Mouse (Mus musculus) embryonic facial prominence, embryonic 14.5 days (tissue): ENCODE data around the gene Fam83f. TPM values are rescaled to one million over a fixed set of nuclear protein-coding genes. Genes with fewer than 3 reads are reported as not detected.
A peak's percentile ranks its signal among the peaks of the same experiment; 100 is the strongest.

Experiments used
- ATAC-seq: fragments of 200-750 bp; cut with Nextera tagmentation; 2 replicates; pipeline ENCODE4 v1.8.0; 2017; ENCODE audit warnings: low read depth, moderate number of reproducible peaks, moderate TSS enrichment
- DNase-seq: peaks from one replicate; pipeline ENCODE4 v3.0.0-alpha.2; 2015; ENCODE audit warnings: low spot score
- H3K27ac ChIP-seq: fragments of 300-500 bp; sonication (generic); replicated peaks from 2 replicates; pipeline ENCODE4 v1.5.1; 2014; ENCODE audit warnings: low read depth, mild to moderate bottlenecking, low read length, moderate library complexity
- H3K27me3 ChIP-seq: fragments of 300-500 bp; sonication (generic); replicated peaks from 2 replicates; pipeline ENCODE4 v1.6.1; 2014; ENCODE audit warnings: low read length; ENCODE audit not compliant: control insufficient read depth, insufficient read depth
- H3K36me3 ChIP-seq: fragments of 300-500 bp; sonication (generic); 2 replicates; pipeline ENCODE4 v1.6.1; 2014; ENCODE audit warnings: low read length, mixed read lengths; ENCODE audit not compliant: control insufficient read depth, insufficient read depth
- H3K4me1 ChIP-seq: fragments of 300-500 bp; sonication (generic); 2 replicates; pipeline ENCODE4 v1.6.1; 2014; ENCODE audit warnings: antibody characterized with exemption, low read length; ENCODE audit not compliant: control insufficient read depth, insufficient read depth
- H3K4me2 ChIP-seq: fragments of 300-500 bp; sonication (generic); 2 replicates; pipeline ENCODE4 v1.6.1; 2014; ENCODE audit warnings: low read depth, mild to moderate bottlenecking, low read length, moderate library complexity, mixed read lengths
- H3K4me3 ChIP-seq: fragments of 300-500 bp; sonication (generic); 2 replicates; pipeline ENCODE4 v1.5.1; 2014; ENCODE audit warnings: low read depth, mild to moderate bottlenecking, low read length
- H3K9ac ChIP-seq: fragments of 300-500 bp; sonication (generic); 2 replicates; pipeline ENCODE4 v1.6.1; 2014; ENCODE audit warnings: low read depth, mild to moderate bottlenecking, low read length, moderate library complexity, mixed read lengths
- H3K9me3 ChIP-seq: fragments of 300-500 bp; sonication (generic); 2 replicates; pipeline ENCODE4 v1.6.1; 2016; ENCODE audit warnings: low read length; ENCODE audit not compliant: control insufficient read depth
- WGBS: fragments of 180-500 bp; shearing (Covaris S2); extraction: QIAGEN DNeasy Blood & Tissue Kit; methylation state at CpG from one replicate; pipeline ENCODE4 v1.1.7; 2014; 5-methylcytosine and 5-hydroxymethylcytosine counted together
- polyA plus RNA-seq: library from polyadenylated mRNA; unstranded; fragments of >200 nt; fragmentation: Nextera tagmentation; extraction: Ambion mirVana; gene quantifications from 2 replicates; pipeline ENCODE4 v1.2.1, GENCODE M21; 2014

The Fam83f gene
- polyA plus RNA-seq, 1 experiment from 2014 or later = 2.2 TPM

- Histone ChIP-seq H3K27ac (peak overlapping the region; percentile 76), H3K27me3 (no peaks in the 10 kb centered on the region), H3K4me1 (peaks cover 16% of the 10 kb centered on the region), H3K36me3 (no peaks in the 10 kb centered on the region), H3K4me2 (peak overlapping the region; percentile 50; the same call in 1 of the 2 replicates), H3K9me3 (no peaks in the 10 kb centered on the region), H3K9ac (no peak overlapping the region), H3K4me3 (no peak overlapping the region)
- 37% methylated on average over 8 of the region's 8 CpGs for WGBS
- no peak for ATAC-seq
- peak; percentile 93 for DNase-seq
These were observed 35.4 kb downstream of the Fam83f start for GRCm38 (mm10) chr15:80707088-80707487.

- no peak for ATAC-seq
- H3K27ac ChIP-seq = no peak overlapping the region
- 44% methylated on average over 6 of the region's 6 CpGs for WGBS
These were observed 37.9 kb downstream of the Fam83f start for GRCm38 (mm10) chr15:80709593-80709992.

GRCm38 (mm10) chr15:80710257-80710607 is 38.6 kb downstream of the Fam83f start:
- Histone ChIP-seq H3K4me2 (peak overlapping the region; percentile 54), H3K4me3 (peak overlapping the region; percentile 95), H3K27me3 (no peaks in the 10 kb centered on the region), H3K9me3 (no peaks in the 10 kb centered on the region), H3K27ac (peak overlapping the region; percentile 94), H3K9ac (no peak overlapping the region), H3K36me3 (no peaks in the 10 kb centered on the region), H3K4me1 (peaks cover 19% of the 10 kb centered on the region)
- no peak for DNase-seq
- WGBS = 14% methylated on average over 5 of the region's 5 CpGs
- no peak for ATAC-seq

More at GRCm38 (mm10) chr15:80709593-80709992, 37.9 kb downstream of the Fam83f start:
- peak; percentile 79 for DNase-seq
- Histone ChIP-seq H3K27me3 (no peaks in the 10 kb centered on the region), H3K36me3 (no peaks in the 10 kb centered on the region), H3K9me3 (no peaks in the 10 kb centered on the region), H3K4me3 (no peak overlapping the region), H3K9ac (no peak overlapping the region), H3K4me2 (no peak overlapping the region), H3K4me1 (peaks cover 19% of the 10 kb centered on the region)

GRCm38 (mm10) chr15:80710608-80711363 is 39.1 kb downstream of the Fam83f start, which contains the start of gene Tnrc6b:
Gene Tnrc6b, plus strand, starts transcription at chr15:80711313.
- peak within 1 kb of the TSS; percentile 94 for H3K27ac ChIP-seq
- WGBS = 1% methylated on average over 35 of the region's 39 CpGs
- peak; percentile 96 for ATAC-seq
- peak within 1 kb of the TSS; percentile 76 for H3K4me2 ChIP-seq
- H3K4me1 ChIP-seq = peaks cover 19% of the 10 kb centered on the region
- peak; percentile 100 for DNase-seq
- peak within 1 kb of the TSS; percentile 89 for H3K9ac ChIP-seq
- no peaks in the 10 kb centered on the region for H3K36me3 ChIP-seq
- peak within 1 kb of the TSS; percentile 95 for H3K4me3 ChIP-seq
- no peaks in the 10 kb centered on the region for H3K27me3 ChIP-seq
- no peaks in the 10 kb centered on the region for H3K9me3 ChIP-seq

- no peaks in the 10 kb centered on the region for H3K36me3 ChIP-seq
- H3K27me3 ChIP-seq = no peaks in the 10 kb centered on the region
- H3K9ac ChIP-seq = peak overlapping the region; percentile 89
- under 1% methylated on average over 36 of the region's 106 CpGs for WGBS
- peak overlapping the region; percentile 76 for H3K4me2 ChIP-seq
- no peaks in the 10 kb centered on the region for H3K9me3 ChIP-seq
- H3K27ac ChIP-seq = peak overlapping the region; percentile 92
- DNase-seq (peak; percentile 54), ATAC-seq (peak; percentile 26; the same call in 1 of the 2 replicates)
- peak overlapping the region; percentile 95 for H3K4me3 ChIP-seq
- peaks cover 15% of the 10 kb centered on the region for H3K4me1 ChIP-seq
These were observed 39.9 kb downstream of the Fam83f start for GRCm38 (mm10) chr15:80711401-80712151.

- DNase-seq (no peak), ATAC-seq (no peak)
- H3K27ac ChIP-seq = no peak overlapping the region
- H3K4me1 ChIP-seq = peaks cover 3% of the 10 kb centered on the region; the same call in 1 of the 2 replicates
- H3K27me3 ChIP-seq = no peaks in the 10 kb centered on the region
- H3K4me3 ChIP-seq = no peak overlapping the region
- no peak overlapping the region for H3K4me2 ChIP-seq
- 66% methylated on average over 4 of the region's 4 CpGs for WGBS
- H3K9me3 ChIP-seq = no peaks in the 10 kb centered on the region
- H3K9ac ChIP-seq = no peak overlapping the region
- H3K36me3 ChIP-seq = no peaks in the 10 kb centered on the region
These were observed 42.7 kb downstream of the Fam83f start for GRCm38 (mm10) chr15:80714299-80714698.

- H3K9me3 ChIP-seq = no peaks in the 10 kb centered on the region
- no peak overlapping the region for H3K4me2 ChIP-seq
- no peak overlapping the region for H3K4me3 ChIP-seq
- no peaks in the 10 kb centered on the region for H3K27me3 ChIP-seq
- no peak overlapping the region for H3K27ac ChIP-seq
- ATAC-seq (no peak), DNase-seq (no peak)
- H3K4me1 ChIP-seq = peaks cover 3% of the 10 kb centered on the region; the same call in 1 of the 2 replicates
- no peaks in the 10 kb centered on the region for H3K36me3 ChIP-seq
- 85% methylated on average over 8 of the region's 8 CpGs for WGBS
- H3K9ac ChIP-seq = no peak overlapping the region
These were observed 45.0 kb downstream of the Fam83f start for GRCm38 (mm10) chr15:80716631-80717135.

- H3K27ac ChIP-seq = 0 out of 2 replicates have a peak overlapping the region, but pooled peaks have one; percentile 10
- no peaks in the 10 kb centered on the region for H3K36me3 ChIP-seq
- ATAC-seq (no peak), DNase-seq (no peak)
- H3K9ac ChIP-seq = no peak overlapping the region
- H3K4me3 ChIP-seq = no peak overlapping the region
- WGBS = 42% methylated on average over 1 of the region's 1 CpGs
- H3K27me3 ChIP-seq = no peaks in the 10 kb centered on the region
- H3K4me2 ChIP-seq = no peak overlapping the region
- H3K9me3 ChIP-seq = no peaks in the 10 kb centered on the region
- H3K4me1 ChIP-seq = peaks cover under 1% of the 10 kb centered on the region; the same call in 1 of the 2 replicates
These were observed 45.8 kb downstream of the Fam83f start for GRCm38 (mm10) chr15:80717431-80717830.
